Mouse (Mus musculus) liver, embryonic 13.5 days (tissue): ENCODE measurements around the gene Cmtm8. TPM values are rescaled to one million over a fixed set of nuclear protein-coding genes. Genes with fewer than 3 reads are reported as not detected.

ENCODE experiments used
- ATAC-seq: fragments of 200-750 bp; cut with Nextera tagmentation; 2 replicates; pipeline ENCODE4 v1.8.0; 2017; ENCODE audit warnings: low read depth, mild to moderate bottlenecking, moderate number of reproducible peaks, moderate library complexity
- DNase-seq: peaks from one replicate; pipeline ENCODE4 v3.0.0; 2022
- H3K27ac ChIP-seq: fragments of 300-500 bp; sonication (generic); 2 replicates; pipeline ENCODE4 v1.5.1; 2015; ENCODE audit warnings: moderate library complexity, mild to moderate bottlenecking, inconsistent platforms
- H3K27me3 ChIP-seq: fragments of 300-500 bp; sonication (generic); 2 replicates; pipeline ENCODE4 v1.6.1; 2015; ENCODE audit warnings: mild to moderate bottlenecking, inconsistent platforms
- H3K36me3 ChIP-seq: fragments of 300-500 bp; sonication (generic); 2 replicates; pipeline ENCODE4 v1.6.1; 2015; ENCODE audit warnings: mild to moderate bottlenecking, inconsistent platforms
- H3K4me1 ChIP-seq: fragments of 300-500 bp; sonication (generic); replicated peaks from 2 replicates; pipeline ENCODE4 v1.6.1; 2015; ENCODE audit warnings: inconsistent platforms
- H3K4me2 ChIP-seq: fragments of 300-500 bp; sonication (generic); 2 replicates; pipeline ENCODE4 v1.6.1; 2015; ENCODE audit warnings: inconsistent platforms, mild to moderate bottlenecking, moderate library complexity
- H3K4me3 ChIP-seq: fragments of 300-500 bp; sonication (generic); replicated peaks from 2 replicates; pipeline ENCODE4 v1.5.1; 2015; ENCODE audit warnings: mild to moderate bottlenecking, inconsistent platforms
- H3K9ac ChIP-seq: fragments of 300-500 bp; sonication (generic); 2 replicates; pipeline ENCODE4 v1.6.1; 2015; ENCODE audit warnings: mild to moderate bottlenecking, inconsistent platforms
- H3K9me3 ChIP-seq: fragments of 300-500 bp; sonication (generic); replicated peaks from 2 replicates; pipeline ENCODE4 v1.6.1; 2016; ENCODE audit warnings: inconsistent platforms
- WGBS: fragments of 180-500 bp; shearing (Covaris S2); methylation state at CpG from one replicate; pipeline ENCODE4 v1.1.7; 2015; ENCODE audit not compliant: insufficient replicate concordance; 5-methylcytosine and 5-hydroxymethylcytosine counted together
- polyA plus RNA-seq: library from polyadenylated mRNA; unstranded; fragments of >200 nt; fragmentation: Nextera tagmentation; extraction: Ambion mirVana; gene quantifications from 2 replicates; pipeline ENCODE4 v1.2.1, GENCODE M21; 2015

Gene Cmtm8
- polyA plus RNA-seq, 1 experiment from 2014 or later, result 23.2 TPM

DNA sequence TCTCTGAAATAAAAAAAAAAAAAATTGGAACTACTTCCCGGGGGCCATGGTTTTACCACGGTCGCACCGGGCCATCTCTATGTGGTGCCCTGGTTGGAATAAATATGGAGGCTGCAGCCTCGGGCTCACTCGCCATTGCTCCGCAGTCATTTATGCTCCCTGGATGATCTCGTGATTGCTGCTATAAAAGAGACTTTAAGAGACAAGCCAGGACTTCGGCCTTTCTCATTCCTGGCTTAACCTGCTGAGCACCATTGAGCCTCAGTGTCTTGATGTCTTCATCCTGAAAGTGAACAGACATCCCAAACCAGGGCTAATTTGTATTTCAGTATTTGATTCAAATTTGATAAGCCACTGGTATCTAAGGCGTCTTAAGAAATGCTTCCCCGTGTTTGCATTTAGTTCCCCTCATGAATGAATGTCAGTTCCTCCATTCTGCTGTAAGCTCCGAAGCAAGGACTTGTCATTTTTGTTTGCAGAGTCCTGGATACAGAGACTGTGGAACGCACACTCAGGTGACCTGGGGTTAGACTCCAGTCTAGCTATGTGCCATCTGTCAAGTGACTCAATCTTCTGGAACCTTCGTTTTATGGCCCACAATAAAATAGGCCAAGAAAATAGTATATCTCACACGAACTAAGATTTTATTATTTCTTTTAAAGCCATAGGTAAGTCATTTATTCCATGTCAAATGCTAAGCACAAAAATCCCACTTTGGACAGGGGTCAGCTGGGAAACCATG, 22.2 kb downstream of the Cmtm8 start:
- DNase-seq, result no peak
- WGBS, result 79% methylated on average over 15 of the region's 15 CpGs
- no peak overlapping the region for H3K9ac ChIP-seq
- no peak overlapping the region for H3K4me2 ChIP-seq
- no peak overlapping the region for H3K27ac ChIP-seq
- no peaks in the 10 kb centered on the region for H3K27me3 ChIP-seq
- ATAC-seq, result no peak
- H3K4me3 ChIP-seq, result no peak overlapping the region
- H3K4me1 ChIP-seq, result peaks cover 4% of the 10 kb centered on the region; the same call in 1 of the 2 replicates
- no peaks in the 10 kb centered on the region for H3K9me3 ChIP-seq
- H3K36me3 ChIP-seq, result no peaks in the 10 kb centered on the region

DNA sequence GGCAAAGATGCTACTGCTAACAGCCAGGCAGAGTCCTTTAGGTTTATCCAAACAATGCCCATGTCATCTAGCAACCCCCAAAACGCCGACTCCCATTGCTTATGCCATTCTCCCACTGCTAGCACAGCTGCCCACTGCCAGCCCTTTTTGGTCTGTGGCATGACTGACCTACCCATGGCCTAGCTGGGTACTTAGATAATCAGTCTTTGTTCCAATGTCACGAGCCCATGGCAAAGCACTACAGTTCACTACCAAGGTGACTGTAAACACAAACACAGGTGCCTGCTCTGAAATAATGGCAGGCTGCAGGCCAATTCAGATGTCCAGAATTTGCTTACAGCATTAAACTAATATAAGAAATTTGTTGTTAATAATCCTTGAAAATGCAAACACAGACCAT, 25.0 kb downstream of the Cmtm8 start:
- Histone ChIP-seq H3K27me3 (no peaks in the 10 kb centered on the region), H3K36me3 (no peaks in the 10 kb centered on the region), H3K9me3 (no peaks in the 10 kb centered on the region), H3K9ac (no peak overlapping the region), H3K27ac (no peak overlapping the region), H3K4me1 (peaks cover 10% of the 10 kb centered on the region), H3K4me2 (no peak overlapping the region), H3K4me3 (no peak overlapping the region)
- ATAC-seq (no peak), DNase-seq (no peak)
- WGBS, result 65% methylated on average over 3 of the region's 3 CpGs

DNA sequence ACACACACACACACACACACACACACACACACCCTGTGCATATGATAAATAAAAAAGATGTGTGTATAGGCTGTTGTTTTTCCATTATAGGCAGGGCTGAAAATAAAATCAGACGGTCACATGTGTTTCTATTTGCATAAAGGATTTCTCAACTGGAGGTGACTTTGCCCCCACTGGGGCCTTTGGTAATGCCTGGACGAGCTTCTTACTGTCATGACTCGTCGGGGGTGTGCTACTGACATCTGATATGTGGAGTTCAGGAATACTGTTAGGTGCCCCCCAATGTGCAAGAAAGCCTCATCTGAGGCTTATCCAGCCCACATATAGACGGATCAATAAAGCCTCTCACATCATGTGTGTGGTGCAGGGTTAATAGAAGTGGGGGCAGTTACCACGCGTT, 26.9 kb downstream of the Cmtm8 start:
- no peak for DNase-seq
- H3K4me3 ChIP-seq, result no peak overlapping the region
- 0 out of 2 replicates have a peak, but pooled peaks have one; percentile 18 for ATAC-seq
- H3K27ac ChIP-seq, result 0 out of 2 replicates have a peak overlapping the region, but pooled peaks have one; percentile 18
- peaks cover 10% of the 10 kb centered on the region for H3K4me1 ChIP-seq
- H3K36me3 ChIP-seq, result no peaks in the 10 kb centered on the region
- H3K9ac ChIP-seq, result no peak overlapping the region
- no peak overlapping the region for H3K4me2 ChIP-seq
- H3K27me3 ChIP-seq, result no peaks in the 10 kb centered on the region
- WGBS, result 59% methylated on average over 7 of the region's 7 CpGs
- H3K9me3 ChIP-seq, result no peaks in the 10 kb centered on the region

DNA sequence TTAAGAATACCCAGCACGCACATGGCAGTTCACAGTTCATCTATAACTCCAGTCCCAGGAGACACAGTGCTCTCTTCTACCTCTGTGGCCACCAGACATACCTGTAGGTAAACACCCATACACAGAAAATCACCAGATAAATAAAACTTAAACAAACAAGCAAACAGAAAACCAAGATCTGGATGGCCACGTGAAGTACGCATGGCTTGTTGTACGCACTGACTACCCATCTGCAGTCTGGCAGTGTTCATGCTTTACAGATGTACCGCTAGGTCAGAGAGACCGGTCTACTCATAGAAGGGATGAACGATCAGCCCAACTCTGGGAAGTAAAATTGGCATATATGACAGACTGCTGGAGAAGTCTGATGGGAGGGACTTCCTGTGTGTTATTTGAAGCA, 27.8 kb downstream of the Cmtm8 start:
- Histone ChIP-seq H3K4me1 (peaks cover 15% of the 10 kb centered on the region), H3K9me3 (no peaks in the 10 kb centered on the region), H3K4me3 (no peak overlapping the region), H3K27ac (peak overlapping the region; percentile 21; the same call in 1 of the 2 replicates), H3K9ac (no peak overlapping the region), H3K27me3 (no peaks in the 10 kb centered on the region), H3K4me2 (no peak overlapping the region), H3K36me3 (no peaks in the 10 kb centered on the region)
- ATAC-seq (no peak), DNase-seq (no peak)
- WGBS, result 81% methylated on average over 7 of the region's 7 CpGs

DNA sequence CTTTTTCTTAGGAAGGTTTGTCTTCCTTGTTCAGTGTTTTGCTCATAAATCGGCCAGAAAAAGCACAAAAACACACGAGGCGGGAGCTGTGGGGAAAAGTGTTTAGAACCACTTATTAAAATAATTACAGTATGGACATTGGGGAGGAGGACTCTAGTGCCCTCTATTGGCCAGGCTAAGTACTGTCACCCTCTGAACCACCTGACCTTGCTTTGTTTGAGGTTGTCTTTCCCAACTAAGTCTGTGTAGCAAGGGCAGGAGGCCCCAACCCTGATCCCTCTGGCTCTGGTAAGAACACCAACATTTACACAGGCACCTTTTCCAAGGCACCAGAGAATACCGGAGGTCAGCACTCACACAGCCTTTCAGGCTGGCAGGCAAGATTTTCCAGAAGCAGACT, 28.6 kb downstream of the Cmtm8 start:
- Histone ChIP-seq H3K4me1 (peaks cover 23% of the 10 kb centered on the region), H3K27me3 (no peaks in the 10 kb centered on the region), H3K9ac (no peak overlapping the region), H3K9me3 (no peaks in the 10 kb centered on the region), H3K36me3 (no peaks in the 10 kb centered on the region), H3K27ac (0 out of 2 replicates have a peak overlapping the region, but pooled peaks have one; percentile 21), H3K4me3 (no peak overlapping the region), H3K4me2 (no peak overlapping the region)
- DNase-seq, result peak; percentile 13
- WGBS, result 49% methylated on average over 4 of the region's 4 CpGs
- peak; percentile 41 for ATAC-seq

DNA sequence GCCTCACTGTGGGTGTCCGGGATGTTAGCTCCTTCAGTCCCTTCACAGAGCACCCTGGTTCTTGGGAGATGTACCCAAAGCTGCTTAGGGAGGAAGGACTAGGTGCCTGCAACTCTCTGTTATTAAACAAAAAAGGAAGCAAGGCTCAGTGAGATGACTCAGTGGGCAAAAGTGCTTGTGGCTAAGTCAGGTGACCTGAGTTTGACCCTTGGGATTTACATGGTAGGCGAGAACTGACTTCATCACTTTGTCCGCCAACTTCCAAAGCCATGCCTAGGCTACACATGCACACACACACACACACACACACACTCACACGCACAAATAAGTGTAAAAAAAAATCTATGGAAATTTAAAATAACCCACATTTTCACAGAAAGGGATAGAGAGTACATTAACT, 32.0 kb downstream of the Cmtm8 start:
- 62% methylated on average over 4 of the region's 4 CpGs for WGBS
- no peak overlapping the region for H3K4me2 ChIP-seq
- no peak overlapping the region for H3K4me3 ChIP-seq
- no peak overlapping the region for H3K27ac ChIP-seq
- H3K36me3 ChIP-seq, result no peaks in the 10 kb centered on the region
- no peak for DNase-seq
- ATAC-seq, result no peak
- H3K9me3 ChIP-seq, result no peaks in the 10 kb centered on the region
- peaks cover 36% of the 10 kb centered on the region for H3K4me1 ChIP-seq
- no peak overlapping the region for H3K9ac ChIP-seq
- H3K27me3 ChIP-seq, result no peaks in the 10 kb centered on the region

DNA sequence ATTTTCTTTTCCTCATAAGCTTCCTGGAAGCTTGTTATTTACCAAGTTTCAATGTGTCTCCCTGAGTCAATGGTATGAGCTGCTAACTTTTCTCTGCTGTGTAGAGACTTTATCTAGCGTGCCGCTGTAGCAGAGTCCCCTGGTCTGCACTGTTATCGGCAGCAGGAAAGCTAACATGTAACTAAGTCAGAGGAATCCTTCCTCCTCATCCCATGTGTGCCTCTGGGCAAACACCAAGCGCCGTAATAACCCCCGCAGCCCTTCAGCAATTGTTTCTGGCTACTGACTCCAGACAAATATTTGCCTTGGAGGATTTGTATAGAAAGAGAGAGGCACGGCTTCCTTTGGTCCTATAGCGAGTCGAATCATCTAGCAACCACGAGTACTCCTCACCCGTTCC, 33.1 kb downstream of the Cmtm8 start:
- no peak overlapping the region; the same call in 1 of the 2 replicates for H3K27ac ChIP-seq
- H3K4me2 ChIP-seq, result peak overlapping the region; percentile 38
- DNase-seq (no peak), ATAC-seq (no peak)
- H3K4me1 ChIP-seq, result peaks cover 31% of the 10 kb centered on the region
- no peaks in the 10 kb centered on the region for H3K9me3 ChIP-seq
- no peaks in the 10 kb centered on the region for H3K36me3 ChIP-seq
- H3K4me3 ChIP-seq, result no peak overlapping the region
- peak overlapping the region; percentile 17; the same call in 1 of the 2 replicates for H3K9ac ChIP-seq
- no peaks in the 10 kb centered on the region for H3K27me3 ChIP-seq
- WGBS, result 27% methylated on average over 11 of the region's 11 CpGs

- WGBS, result 59% methylated on average over 5 of the region's 5 CpGs
- no peak overlapping the region for H3K9ac ChIP-seq
- ATAC-seq (peak; percentile 19; the same call in 1 of the 2 replicates), DNase-seq (no peak)
- H3K36me3 ChIP-seq, result no peaks in the 10 kb centered on the region
- no peak overlapping the region for H3K4me2 ChIP-seq
- H3K9me3 ChIP-seq, result no peaks in the 10 kb centered on the region
- no peak overlapping the region for H3K4me3 ChIP-seq
- no peaks in the 10 kb centered on the region for H3K27me3 ChIP-seq
- H3K27ac ChIP-seq, result no peak overlapping the region
- H3K4me1 ChIP-seq, result peaks cover 31% of the 10 kb centered on the region
Measured at GRCm38 (mm10) chr9:114808671-114809070, 35.3 kb downstream of the Cmtm8 start.

DNA sequence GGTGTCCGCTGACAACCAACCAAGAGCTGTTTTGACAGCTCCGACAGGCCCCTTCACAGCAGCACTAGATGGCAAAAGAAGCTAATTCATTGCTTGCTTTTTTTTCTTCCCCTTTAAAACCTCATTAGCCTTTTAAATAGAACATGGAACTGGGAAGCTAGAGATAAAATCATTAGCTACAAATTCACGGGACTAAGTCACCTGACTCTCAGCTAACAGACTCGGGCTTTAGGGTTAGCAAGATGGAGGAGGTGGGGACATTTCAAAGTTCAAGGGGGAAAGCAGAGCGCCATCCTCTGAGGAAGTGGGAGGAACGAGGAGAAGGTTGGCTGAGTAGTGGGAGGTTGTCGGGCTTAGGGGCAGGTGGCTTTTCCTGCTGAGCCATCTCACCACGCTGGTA, 36.7 kb downstream of the Cmtm8 start:
- no peak overlapping the region for H3K27ac ChIP-seq
- no peak overlapping the region for H3K9ac ChIP-seq
- 31% methylated on average over 8 of the region's 8 CpGs for WGBS
- no peak for DNase-seq
- no peak overlapping the region for H3K4me3 ChIP-seq
- H3K36me3 ChIP-seq, result no peaks in the 10 kb centered on the region
- no peak for ATAC-seq
- H3K4me2 ChIP-seq, result no peak overlapping the region
- no peaks in the 10 kb centered on the region for H3K27me3 ChIP-seq
- peaks cover 31% of the 10 kb centered on the region for H3K4me1 ChIP-seq
- H3K9me3 ChIP-seq, result no peaks in the 10 kb centered on the region

- peak; percentile 30; the same call in 1 of the 2 replicates for ATAC-seq
- no peak overlapping the region for H3K4me2 ChIP-seq
Measured at GRCm38 (mm10) chr9:114805151-114805671, 38.7 kb downstream of the Cmtm8 start.

GRCm38 (mm10) chr9:114802191-114802590, 41.8 kb downstream of the Cmtm8 start:
- H3K27me3 ChIP-seq, result no peaks in the 10 kb centered on the region; the same call in 1 of the 2 replicates
- peaks cover 5% of the 10 kb centered on the region; the same call in 1 of the 2 replicates for H3K4me1 ChIP-seq
- H3K4me3 ChIP-seq, result no peak overlapping the region
- 77% methylated on average over 1 of the region's 1 CpGs for WGBS
- no peak overlapping the region for H3K27ac ChIP-seq
- H3K9me3 ChIP-seq, result no peaks in the 10 kb centered on the region
- no peak overlapping the region for H3K4me2 ChIP-seq
- H3K9ac ChIP-seq, result no peak overlapping the region
- no peaks in the 10 kb centered on the region for H3K36me3 ChIP-seq
- no peak for DNase-seq
- ATAC-seq, result no peak

More at GRCm38 (mm10) chr9:114805151-114805671, 38.7 kb downstream of the Cmtm8 start:
- no peak for DNase-seq
- peaks cover 17% of the 10 kb centered on the region; the same call in 1 of the 2 replicates for H3K4me1 ChIP-seq
- H3K4me3 ChIP-seq, result no peak overlapping the region
- H3K27me3 ChIP-seq, result no peaks in the 10 kb centered on the region
- no peak overlapping the region for H3K27ac ChIP-seq
- H3K36me3 ChIP-seq, result no peaks in the 10 kb centered on the region
- H3K9me3 ChIP-seq, result no peaks in the 10 kb centered on the region
- WGBS, result 82% methylated on average over 19 of the region's 19 CpGs
- no peak overlapping the region for H3K9ac ChIP-seq
